Mouse (Mus musculus) ovary, postnatal 10 days (tissue): Measurements from ENCODE around the gene Pde2a.

Experiments
- DNase-seq: peaks from one replicate; pipeline ENCODE4 v3.0.0; 2022; ENCODE audit warnings: low spot score

Gene Pde2a

DNA sequence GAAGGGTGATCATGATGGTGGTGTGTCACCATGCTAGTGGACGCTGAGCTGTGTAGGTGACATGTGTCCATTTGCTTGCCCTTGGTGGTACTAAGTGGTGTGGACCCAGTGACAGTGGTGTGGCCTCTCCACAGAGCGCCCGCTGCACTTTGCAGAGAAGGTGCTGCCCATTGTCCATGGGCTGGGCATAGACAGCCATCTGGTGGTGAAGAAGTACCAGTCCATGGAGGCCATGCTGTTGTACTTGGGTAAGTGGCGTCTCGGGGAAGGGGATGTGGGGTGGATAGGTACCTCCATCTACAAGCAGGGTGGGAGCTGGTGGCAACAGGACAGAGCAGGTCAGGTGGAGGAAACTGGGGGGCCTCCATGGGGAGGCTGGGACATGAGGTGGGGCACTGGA is 17.7 kb upstream of the Pde2a start:
- no peak for DNase-seq

GRCm38 (mm10) chr7:101410267-101410936 is 11.1 kb upstream of the Pde2a start, which contains the start of gene Gm45837:
Gene Gm45837 (plus strand): TSS chr7:101410886.
- no peak for DNase-seq

DNA sequence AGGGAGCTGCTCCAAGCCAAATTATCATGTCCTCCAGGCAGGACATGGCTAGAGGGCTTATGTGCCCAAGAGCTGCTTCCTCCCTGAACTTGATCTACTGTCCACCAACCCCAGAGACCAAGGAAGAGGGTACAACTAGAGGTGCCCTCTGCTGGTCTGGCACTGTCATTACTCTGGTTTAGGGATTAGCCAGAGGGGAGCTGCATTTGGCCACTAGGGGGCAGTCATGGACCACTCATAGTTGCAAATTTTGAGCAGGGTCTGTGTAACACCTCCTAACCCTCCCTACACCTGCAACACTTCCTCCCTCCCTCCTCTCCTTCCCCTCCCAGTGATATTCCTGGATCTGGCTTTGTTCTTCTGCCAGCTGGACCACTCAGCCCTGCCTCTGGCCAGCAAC is 8.7 kb upstream of the Pde2a start:
- peak; percentile 66 for DNase-seq

DNA sequence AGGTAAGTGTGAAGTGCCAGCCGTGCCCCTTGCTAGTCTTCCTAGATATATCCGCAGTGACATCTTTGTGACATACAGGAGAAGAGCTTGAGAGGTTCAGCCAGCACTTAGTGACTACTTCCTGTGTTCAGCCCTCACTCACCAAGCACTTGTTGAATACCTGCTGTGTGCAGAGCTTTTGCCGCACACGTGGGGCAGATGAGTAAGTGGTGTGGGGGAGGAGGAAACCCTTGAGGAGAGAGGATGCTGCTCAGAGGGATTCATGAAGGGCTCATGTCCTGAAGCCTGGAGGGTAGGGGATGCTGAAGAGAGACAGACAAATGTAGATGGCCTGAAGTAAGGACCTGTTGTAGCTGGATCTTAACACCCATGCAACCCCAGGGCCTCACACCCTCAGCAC is 7.3 kb upstream of the Pde2a start:
- DNase-seq = no peak

DNA sequence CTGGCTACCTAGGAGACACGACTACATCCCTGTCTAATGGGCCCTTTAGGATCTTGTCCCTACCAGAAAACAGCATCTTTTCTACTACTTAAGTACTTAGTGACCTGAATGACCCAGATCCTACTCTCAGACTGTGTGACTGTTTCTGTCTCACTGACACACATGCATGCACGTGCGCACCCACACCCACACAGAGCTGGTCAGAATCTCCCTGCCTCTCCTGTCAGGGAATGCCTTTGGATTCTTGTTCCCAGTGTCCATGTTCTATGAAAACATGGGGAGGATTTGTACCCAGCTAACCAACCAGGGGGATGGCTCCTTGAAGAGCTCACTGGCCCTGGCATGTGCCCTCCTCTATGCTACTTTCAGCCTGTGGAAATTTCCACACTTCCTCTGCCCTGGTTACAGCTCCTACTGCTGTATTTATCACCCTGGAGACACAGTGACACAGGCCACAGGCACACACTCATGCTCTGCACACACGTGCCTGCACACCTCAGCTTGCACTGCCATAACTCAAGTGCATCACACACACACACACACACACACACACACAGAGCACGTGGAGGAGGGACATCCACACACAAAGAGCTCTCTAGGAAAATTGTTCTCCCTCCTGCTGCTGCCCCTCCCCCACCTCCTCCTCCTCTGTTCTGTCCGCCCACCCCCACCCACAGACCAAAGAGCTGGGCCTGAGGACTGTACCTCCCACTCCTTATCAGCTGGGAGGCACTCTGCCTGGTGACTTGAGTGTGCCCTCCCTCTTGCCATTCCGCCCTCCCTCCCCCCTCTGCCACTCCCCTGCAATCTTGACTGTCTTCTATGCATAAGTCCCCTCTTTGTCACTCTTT is 6.6 kb upstream of the Pde2a start:
- no peak for DNase-seq

GRCm38 (mm10) chr7:101415512-101416100 is 5.9 kb upstream of the Pde2a start:
- DNase-seq = no peak

GRCm38 (mm10) chr7:101416391-101416790 is 5.1 kb upstream of the Pde2a start:
- no peak for DNase-seq

GRCm38 (mm10) chr7:101419013-101419770 is 2.3 kb upstream of the Pde2a start:
- no peak for DNase-seq

DNA sequence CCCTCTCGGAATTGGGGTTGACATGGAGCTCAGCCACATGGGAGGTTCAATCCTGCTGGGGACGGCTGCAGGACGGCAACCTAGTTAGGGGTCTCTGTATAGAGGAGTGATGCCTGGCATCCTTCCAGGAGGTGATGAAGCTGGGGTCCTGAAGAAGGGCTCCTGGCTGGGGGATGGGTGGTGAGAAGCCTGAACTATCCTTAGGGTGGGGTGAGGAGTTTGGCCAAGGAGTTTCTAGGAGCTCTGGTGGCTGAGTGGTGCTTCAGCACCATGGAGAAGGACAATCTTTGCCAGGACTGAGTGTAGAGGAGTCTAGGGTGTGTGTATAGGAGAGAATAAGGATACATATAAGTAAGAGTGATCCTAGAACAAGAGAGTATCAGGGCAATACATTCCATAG is 578 bp downstream of the Pde2a start:
- DNase-seq = no peak

- no peak for DNase-seq
Observed at GRCm38 (mm10) chr7:101422646-101423045, 1.2 kb downstream of the Pde2a start.

GRCm38 (mm10) chr7:101423970-101424369 is 2.5 kb downstream of the Pde2a start:
- DNase-seq = no peak

- DNase-seq = no peak
Observed at GRCm38 (mm10) chr7:101426692-101427091, 5.2 kb downstream of the Pde2a start.

- no peak for DNase-seq
Observed at GRCm38 (mm10) chr7:101427736-101428135, 6.2 kb downstream of the Pde2a start.

DNA sequence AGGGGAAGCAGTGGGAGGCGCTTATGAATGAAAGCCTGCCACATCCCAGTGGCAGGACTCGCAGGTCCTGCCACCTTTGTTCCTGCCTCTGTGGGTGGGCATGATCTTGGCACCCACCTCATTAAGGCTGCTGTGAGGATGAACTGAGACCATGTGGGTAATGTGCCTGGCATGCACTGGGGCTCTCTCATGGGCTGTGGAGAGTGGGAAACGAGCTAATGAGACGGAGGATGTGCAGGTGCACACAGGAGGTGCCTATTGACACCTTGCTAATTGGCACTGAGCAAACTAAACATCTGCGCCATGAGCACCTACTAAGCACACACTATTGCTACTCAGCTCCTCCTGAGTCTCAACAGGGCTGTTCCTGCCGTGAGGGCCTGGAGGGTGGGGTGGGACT is 13.5 kb downstream of the Pde2a start:
- DNase-seq = no peak

DNA sequence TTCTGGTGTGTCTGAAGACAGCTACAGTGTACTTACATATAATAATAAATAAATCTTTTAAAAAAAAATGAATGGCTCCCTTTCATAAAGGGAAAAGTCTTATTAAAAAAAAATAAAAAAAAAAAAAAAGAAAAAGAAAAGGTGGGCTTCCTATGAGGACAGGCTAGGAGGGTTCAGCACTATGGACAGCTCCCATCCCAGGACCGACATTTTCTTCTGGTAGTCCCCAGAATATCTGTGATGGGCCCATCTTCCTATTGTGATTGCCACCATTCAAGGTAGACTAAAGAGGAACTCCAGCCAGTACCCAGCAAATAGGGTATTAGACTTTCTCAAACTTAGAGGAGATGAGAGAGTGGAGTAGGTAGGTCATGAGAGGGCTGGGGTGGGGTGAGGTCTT is 16.4 kb downstream of the Pde2a start:
- DNase-seq = no peak

DNA sequence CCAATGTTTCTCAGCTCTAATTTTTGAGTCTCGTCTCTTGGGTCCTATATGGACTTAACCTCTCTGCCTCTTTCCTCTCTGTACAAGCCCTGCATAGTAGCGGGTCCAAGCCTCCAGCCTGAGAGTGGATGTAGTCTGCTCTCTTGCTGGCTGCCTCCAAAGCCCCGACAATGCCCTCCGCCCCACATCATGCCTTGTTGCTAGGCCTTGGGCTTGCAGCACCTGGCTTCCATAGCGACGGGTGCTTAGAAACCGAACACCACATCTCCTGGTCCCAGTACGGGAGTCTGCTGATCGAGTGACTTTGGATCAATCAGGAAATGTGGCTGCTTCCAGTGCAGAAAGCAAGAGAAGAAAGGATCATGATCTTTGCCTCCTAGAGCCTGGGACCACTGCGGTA is 21.6 kb downstream of the Pde2a start:
- DNase-seq = no peak

GRCm38 (mm10) chr7:101444211-101444610 is 22.7 kb downstream of the Pde2a start:
- DNase-seq = no peak

DNA sequence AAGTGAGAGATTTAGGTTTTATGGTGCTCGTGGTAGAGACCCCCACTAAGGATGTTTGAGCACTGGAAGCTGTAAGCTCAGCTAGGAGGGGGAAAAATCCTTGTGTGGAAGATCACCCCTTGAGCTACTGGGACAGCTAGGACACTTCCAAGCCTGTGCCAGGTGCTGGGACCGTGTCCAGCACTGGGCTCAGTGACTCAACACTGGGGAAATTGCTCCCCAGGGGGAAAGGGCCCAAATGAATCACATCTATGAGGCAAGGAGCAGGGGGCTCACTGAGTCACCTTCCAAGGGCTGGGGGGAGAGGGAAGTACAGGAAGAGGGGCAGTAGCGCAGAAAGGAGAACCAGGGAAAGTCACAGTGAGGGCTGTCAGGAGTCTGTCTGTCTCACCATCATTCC is 28.4 kb downstream of the Pde2a start:
- DNase-seq = no peak

DNA sequence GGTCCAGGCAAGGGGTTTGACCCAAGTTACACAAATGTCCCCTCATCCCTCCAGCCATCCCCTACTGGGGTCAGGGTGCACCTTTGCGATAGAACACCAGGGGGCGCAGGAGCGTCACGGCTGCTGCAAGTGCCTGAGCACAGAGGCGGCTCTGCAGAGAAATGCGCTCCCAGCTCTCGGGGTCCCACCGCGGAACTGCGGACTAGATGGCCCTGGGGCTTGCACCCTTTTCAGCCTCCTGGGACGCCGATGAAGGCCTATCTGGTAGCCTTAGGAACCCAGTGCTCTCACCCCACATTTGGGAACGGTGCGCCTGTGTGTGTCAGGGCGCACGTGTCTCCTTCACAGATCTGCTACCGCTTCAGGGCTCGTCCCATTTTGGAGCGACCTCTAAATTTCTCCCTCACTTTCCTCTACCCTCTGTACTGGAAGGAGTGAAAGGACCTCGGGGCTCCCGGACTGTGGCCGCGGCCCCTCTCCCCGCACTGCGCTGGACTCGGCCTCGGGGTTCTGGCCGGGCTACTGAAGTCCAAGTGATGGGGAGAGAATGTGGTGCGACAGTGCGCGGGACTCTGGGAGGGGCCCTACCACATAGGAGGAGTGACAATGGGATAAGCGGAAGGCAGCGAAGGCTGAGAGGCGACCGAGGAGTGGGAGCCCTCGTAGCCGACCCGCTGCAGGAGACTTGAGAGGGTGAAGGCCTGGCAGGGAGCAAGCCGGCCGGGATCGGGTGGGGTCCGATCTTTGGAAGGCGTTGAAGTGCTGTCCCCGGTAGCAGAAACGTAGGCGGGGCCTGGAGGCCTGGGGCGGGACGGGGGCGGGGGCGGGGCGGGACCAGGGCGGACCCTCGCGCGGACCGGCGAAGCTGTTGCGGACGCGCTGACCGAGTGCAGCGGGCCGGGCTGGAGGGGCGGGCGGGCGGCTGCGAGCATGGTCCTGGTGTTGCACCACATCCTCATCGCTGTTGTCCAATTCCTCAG is 29.2 kb downstream of the Pde2a start:
- peak; percentile 91 for DNase-seq

DNA sequence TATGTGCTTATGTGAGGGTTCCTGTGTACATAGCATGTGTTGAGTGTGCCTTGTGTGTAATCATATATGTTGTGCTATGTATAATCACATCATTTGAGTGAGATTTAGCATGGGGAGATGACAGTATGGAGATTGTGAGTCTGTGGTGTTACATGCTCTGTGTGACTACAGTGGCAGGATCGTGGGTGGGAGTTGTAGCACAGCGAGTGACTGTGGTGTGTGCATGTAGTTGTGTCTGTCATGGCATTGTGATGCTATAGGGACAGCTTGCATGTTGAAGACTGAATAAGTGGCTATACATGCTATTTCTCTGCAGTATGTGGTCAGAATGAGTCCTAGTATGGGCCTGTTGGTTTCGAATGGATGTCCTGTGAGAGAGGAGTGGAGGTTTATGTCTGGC is 31.2 kb downstream of the Pde2a start:
- DNase-seq = no peak

GRCm38 (mm10) chr7:101453296-101453695 is 31.8 kb downstream of the Pde2a start:
- DNase-seq = no peak
